Mouse (Mus musculus) spleen, embryonic (tissue): ENCODE results near the gene Fbrs.
"Not testable (repeated sequence)": the region's sequence is repeated elsewhere in the genome, so short reads cannot be mapped to it uniquely, and the experiment has no call there.

Experiments
- CTCF ChIA-PET: fragments of 350-600 bp; sonication (Branson Sonifier 250); formaldehyde crosslinking; loops from one replicate; lab custom pipeline; 2022; lab: Charles Lee

Gene Fbrs

GRCm38 (mm10) chr7:127478635-127479317, at the start of gene Fbrs:
Gene Fbrs, plus strand, starts transcription at chr7:127479199.
- CTCF ChIA-PET, result interaction anchor here (0.7 kb wide), 1 partner anchor 9 kb away, joined by 3 read pairs; no protein-coding TSS in a partner anchor

- CTCF ChIA-PET, result interaction anchor here (0.6 kb wide), 1 partner anchor 1422 kb away, joined by 9 read pairs; no protein-coding TSS in a partner anchor
These were observed 43.8 kb upstream of the Fbrs start for GRCm38 (mm10) chr7:127435206-127435605.

- CTCF ChIA-PET, result no interaction called here
These were observed 41.3 kb upstream of the Fbrs start for GRCm38 (mm10) chr7:127437724-127438123.

GRCm38 (mm10) chr7:127443976-127444375, 35.0 kb upstream of the Fbrs start:
- CTCF ChIA-PET, result no interaction called here

DNA sequence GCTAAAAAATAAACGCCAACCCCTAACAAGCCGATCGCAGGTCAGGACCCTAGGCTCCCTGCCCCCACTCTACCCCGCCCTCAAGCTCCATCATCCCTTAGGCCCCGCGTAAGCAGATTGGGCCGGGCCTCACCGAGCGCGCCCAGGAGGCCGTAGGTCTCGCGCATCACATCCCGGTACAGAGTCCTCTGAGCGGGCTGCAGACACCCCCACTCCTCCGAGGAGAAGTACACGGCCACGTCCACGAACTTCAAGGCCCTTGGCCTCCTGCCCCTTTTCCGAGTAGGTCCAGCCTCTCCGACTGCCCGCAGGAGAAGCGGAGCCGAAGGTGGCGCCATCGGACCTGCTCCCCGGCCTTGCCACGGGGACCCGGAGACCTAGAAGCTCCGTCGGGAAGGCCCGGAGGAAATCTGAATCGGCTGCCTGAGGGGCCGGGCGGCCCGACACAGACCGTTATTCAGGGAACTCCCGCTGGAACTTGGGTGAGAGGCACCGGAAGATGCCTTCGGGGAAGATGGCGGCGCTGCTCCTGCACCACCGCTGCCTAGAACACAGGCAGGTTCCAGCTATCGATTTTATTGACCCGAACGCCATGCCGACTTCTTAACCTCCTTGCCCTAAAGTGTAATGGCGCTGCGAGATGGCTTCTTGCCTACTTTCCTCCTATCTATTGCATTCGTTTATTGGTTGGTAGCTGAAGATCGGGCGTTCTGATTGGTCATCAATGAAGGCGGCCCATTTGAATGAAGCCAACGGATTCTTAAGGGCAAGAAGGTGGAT, 30.3 kb upstream of the Fbrs start, which contains the start of gene Zfp689:
TSS of gene Zfp689 (minus strand) at position 638 of the 780 bp plus-strand sequence.
- CTCF ChIA-PET, result no interaction called here

DNA sequence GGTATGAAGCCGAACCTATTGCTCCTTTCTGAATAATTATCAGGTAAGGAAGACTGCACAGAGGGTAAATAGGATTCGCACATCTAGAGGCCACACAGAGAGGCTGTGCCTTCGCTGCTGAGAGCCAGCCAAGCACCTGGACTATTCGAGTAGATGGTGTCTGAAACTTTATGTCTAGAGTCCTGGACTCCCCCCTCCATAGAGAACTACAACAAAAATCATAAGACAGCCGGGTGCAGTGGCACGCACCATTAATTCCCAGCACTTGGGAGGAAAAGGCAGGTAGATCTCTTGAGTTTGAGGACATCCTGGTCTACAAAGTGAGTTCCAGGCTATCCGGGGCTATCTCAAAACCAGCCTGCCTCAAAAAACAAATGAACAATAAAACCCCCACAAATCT, 29.0 kb upstream of the Fbrs start:
- CTCF ChIA-PET, result no interaction called here

DNA sequence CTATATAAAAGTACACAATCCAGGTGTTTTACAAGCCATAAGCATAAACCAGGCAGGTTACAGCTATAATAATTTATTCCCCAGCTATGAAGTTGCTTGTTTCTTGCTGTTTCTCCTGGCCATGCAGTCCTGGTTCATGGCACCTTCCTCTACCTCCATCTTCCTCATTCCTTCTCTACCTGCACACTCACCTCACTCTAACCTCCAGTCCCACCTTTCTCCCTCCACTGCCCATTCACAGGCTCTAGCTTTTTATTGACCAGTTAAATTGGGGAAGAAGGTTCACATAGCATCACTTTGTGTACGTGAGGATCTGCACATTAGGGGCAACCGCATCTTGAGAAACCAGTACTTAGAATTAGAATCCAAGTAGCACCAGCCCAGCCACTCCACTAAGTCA, 25.9 kb upstream of the Fbrs start:
- CTCF ChIA-PET, result interaction anchor here (0.6 kb wide), 1 partner anchor 28 kb away, joined by 3 read pairs; no protein-coding TSS in a partner anchor

GRCm38 (mm10) chr7:127454905-127455304, 24.1 kb upstream of the Fbrs start:
- CTCF ChIA-PET, result interaction anchor here (1.0 kb wide), 1 partner anchor 34 kb away, joined by 5 read pairs; no protein-coding TSS in a partner anchor

DNA sequence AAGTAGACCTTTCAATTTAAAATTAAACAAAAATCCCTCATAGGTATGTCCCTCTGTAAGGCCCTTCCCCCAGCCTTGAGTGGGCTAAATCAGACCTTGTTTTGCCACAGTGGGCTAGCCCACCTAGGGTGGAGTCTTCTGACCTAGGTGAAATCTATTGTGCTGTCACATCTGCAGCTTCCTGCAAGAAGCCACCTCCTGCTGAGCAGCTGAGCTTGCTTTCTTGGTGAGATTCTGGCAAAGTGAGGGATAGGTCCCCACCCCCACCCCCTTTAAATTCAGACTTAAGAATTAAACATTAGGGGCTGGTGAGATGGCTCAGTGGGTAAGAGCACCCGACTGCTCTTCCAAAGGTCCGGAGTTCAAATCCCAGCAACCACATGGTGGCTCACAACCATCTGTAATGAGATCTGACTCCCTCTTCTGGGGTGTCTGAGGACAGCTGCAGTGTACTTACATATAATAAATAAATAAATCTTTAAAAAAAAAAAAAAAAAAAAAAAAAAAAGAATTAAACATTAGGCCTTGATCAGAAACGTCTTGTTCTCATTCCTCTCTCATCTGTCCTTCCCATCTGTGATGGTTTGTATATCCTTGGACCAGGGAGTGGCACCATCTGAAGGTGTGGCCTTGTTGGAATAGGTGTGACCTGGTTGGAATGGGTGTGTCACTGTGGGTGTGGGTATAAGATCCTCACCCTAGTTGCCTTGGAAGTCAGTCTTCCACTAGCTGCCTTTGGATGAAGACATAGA, 20.5 kb upstream of the Fbrs start:
- CTCF ChIA-PET, result interaction anchor here (0.7 kb wide), 1 partner anchor 940 kb away, joined by 4 read pairs; no protein-coding TSS in a partner anchor

- CTCF ChIA-PET, result not testable (repeated sequence)
These were observed 19.7 kb upstream of the Fbrs start, which contains the start of gene Prr14 for GRCm38 (mm10) chr7:127459311-127459710. Gene Prr14, plus strand, starts transcription at chr7:127459611.

DNA sequence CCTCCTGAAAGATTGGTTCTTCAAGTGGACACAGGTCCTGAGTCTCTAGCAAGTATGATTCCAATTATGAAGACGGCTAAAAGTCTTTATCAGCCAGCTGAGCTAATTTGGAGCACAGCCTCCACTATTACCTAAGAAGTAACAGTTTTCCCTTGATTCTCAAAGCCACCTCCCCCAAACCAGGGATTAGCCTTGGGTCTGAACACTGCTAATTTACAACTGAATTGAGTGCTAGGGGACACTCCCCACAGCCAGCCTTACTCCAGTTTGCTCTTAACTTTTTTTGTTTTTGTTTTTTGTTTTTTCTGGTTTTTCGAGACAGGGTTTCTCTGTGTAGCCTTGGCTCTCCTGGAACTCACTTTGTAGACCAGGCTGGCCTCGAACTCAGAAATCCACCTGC, 13.8 kb upstream of the Fbrs start:
- CTCF ChIA-PET, result no interaction called here

DNA sequence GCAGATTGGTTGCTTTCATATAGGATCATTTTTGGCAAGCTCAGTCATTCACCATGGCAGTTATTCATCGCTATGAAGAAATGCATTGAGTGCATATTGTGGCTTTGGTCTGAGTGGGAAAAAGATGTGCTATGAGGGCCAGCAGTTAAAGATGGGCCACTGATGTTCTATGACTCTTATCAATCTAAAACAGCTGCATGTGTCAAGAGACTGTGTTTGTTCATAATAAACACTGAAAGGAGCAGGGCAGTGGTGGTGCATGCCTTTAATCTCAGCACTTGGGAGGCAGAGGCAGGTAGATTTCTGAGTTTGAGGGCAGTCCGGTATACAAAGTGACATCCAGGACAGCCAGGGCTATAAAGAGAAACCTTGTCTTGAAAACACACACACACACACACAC, 13.3 kb upstream of the Fbrs start:
- CTCF ChIA-PET, result interaction anchor here (0.6 kb wide), 1 partner anchor 26 kb away, joined by 4 read pairs; no protein-coding TSS in a partner anchor

GRCm38 (mm10) chr7:127466606-127467005, 12.4 kb upstream of the Fbrs start:
- CTCF ChIA-PET, result interaction anchor here (0.6 kb wide), 1 partner anchor 27 kb away, joined by 4 read pairs; no protein-coding TSS in a partner anchor

- CTCF ChIA-PET, result interaction anchor here (0.6 kb wide), 1 partner anchor 76 kb away, joined by 5 read pairs; no protein-coding TSS in a partner anchor
These were observed 8.8 kb upstream of the Fbrs start for GRCm38 (mm10) chr7:127470011-127470715.

- CTCF ChIA-PET, result interaction anchor here (0.6 kb wide), 1 partner anchor 77 kb away, joined by 5 read pairs; no protein-coding TSS in a partner anchor
These were observed 8.0 kb upstream of the Fbrs start for GRCm38 (mm10) chr7:127470743-127471645.

- CTCF ChIA-PET, result no interaction called here
These were observed 7.4 kb upstream of the Fbrs start for GRCm38 (mm10) chr7:127471646-127472010.

DNA sequence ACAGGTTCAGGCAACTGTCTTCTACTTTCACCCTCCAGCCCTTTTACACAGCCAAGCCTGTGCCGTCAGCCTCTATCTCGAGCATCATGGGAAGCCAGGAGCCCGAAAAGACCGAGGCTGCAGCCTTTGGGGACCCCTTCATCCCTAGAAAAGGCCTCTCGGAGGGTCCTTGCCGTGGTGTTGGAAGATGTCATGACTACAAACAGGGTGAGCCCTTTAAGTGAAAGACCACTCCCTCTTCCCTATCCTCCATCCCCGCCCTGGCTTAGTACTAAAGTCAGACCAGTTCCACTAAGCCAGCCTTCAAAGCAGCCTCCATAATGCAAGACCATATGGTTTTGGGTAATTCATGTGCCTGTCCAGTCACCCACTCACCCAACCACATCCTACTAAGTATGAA, 6.9 kb upstream of the Fbrs start:
- CTCF ChIA-PET, result no interaction called here

DNA sequence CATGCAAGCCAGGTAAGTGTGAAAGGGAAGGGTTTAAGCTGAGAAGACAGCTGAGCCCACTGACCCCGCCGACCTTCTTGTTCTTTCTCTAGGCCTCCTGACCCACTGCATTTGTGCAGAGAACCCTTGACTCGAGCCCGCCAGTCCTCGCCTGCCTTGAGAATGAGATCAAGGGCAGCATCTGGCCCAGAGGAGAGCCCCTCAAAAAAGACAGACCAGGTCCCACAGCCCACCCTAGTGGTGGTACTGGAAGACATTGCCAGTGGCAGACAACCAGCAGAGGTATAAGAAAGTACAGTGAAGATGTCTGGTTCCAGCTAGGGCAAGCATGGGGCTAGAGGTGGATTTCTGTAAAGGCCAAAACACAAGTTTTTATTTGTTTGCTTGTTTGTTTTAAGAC, 5.3 kb upstream of the Fbrs start:
- CTCF ChIA-PET, result no interaction called here

- CTCF ChIA-PET, result no interaction called here
These were observed 4.5 kb upstream of the Fbrs start for GRCm38 (mm10) chr7:127474378-127475070.
